14 mouse cellular contexts compared by ENCODE assay signal in the genomic region with DNA sequence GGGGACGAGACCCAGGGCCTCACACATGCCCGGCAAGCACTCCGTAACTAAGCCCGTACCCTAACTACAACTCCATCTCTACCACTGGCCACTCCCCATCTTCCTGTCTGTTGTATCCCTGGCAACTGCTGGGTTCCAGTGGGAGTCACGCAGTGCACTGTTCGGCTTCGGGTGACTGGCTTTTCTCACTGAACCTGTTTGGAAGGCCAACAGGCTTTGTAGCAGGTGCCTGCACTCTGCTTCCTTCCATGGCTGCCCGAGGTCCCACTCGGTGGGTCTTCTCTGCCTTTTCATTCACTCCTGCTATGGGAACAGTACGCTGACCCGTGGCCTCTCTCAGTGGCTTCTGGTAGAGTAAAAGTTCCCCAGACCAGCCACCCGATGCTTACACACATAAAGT. TPM values are rescaled to one million over a fixed set of nuclear protein-coding genes. Genes with fewer than 3 reads are reported as not detected.
DNase-seq lines count a peak whose midpoint lies in the region; ATAC-seq and TF ChIP-seq lines count a peak whose summit lies in the region.
"Had no signal": no experiment of that assay in that cellular context is flagged by ENCODE, and none has a peak within 500 bp of the region (broad histone marks: within the 10 kb centered on the region; RNA-seq: fewer than 3 reads in every experiment).

No protein-coding gene starts in this region.

- H3K4me1 ChIP-seq in megakaryocyte, embryonic 14.5 days = peaks cover 90% of the 10 kb centered on the region
- 0 out of 2 replicates have a peak, but pooled peaks cover 3% of the 10 kb centered on the region for H3K4me1 ChIP-seq in stomach, embryonic 16.5 days (ENCODE audit: control insufficient read depth, insufficient read depth, low read length)
- H3K4me1 ChIP-seq in forebrain, postnatal 0 days (ENCODE audit: insufficient read depth) = no peaks in the 10 kb centered on the region

- WGBS in stomach, embryonic 16.5 days = 39% methylated on average over 12 of the region's 12 CpGs
- 71% methylated on average over 12 of the region's 12 CpGs for WGBS in forebrain, postnatal 0 days

- no peak for TF ChIP-seq CTCF in forebrain, postnatal 0 days (IDR thresholded peaks at IDR 0.05; ENCODE audit: low read depth)

- peak overlapping the region; percentile 8; the same call in 1 of the 2 replicates for H3K9ac ChIP-seq in stomach, embryonic 16.5 days (ENCODE audit: low read length)
- H3K9ac ChIP-seq in forebrain, postnatal 0 days = no peak overlapping the region

- no peaks in the 10 kb centered on the region for H3K9me3 ChIP-seq in megakaryocyte, embryonic 14.5 days
- H3K9me3 ChIP-seq in stomach, embryonic 16.5 days (replicated peaks; ENCODE audit: control insufficient read depth, low read length) = no peaks in the 10 kb centered on the region
- no peaks in the 10 kb centered on the region for H3K9me3 ChIP-seq in forebrain, postnatal 0 days (ENCODE audit: low read length)

- H3K27me3 ChIP-seq in megakaryocyte, embryonic 14.5 days (replicated peaks) = peaks cover 5% of the 10 kb centered on the region
- H3K27me3 ChIP-seq in stomach, embryonic 16.5 days (ENCODE audit: control insufficient read depth, insufficient read depth, low read length) = no peaks in the 10 kb centered on the region
- no peaks in the 10 kb centered on the region for H3K27me3 ChIP-seq in forebrain, postnatal 0 days (ENCODE audit: insufficient read depth, low read length)

- ATAC-seq in megakaryocyte, adult 5-6 weeks (ENCODE audit: poor library complexity, severe bottlenecking) = no peak
- peak; percentile 45; the same call in 1 of the 2 replicates for ATAC-seq in stomach, embryonic 16.5 days (ENCODE audit: insufficient read depth, low FRiP score)
- no peak for ATAC-seq in forebrain, postnatal 0 days
- ATAC-seq: lung, postnatal 0 days had no signal

- DNase-seq in kidney, adult 11 months = peak; percentile 56
- peak; percentile 52 to 62 for DNase-seq in kidney, postnatal 36 days
- no peak for DNase-seq in layer of hippocampus, postnatal 10 days (ENCODE audit: low spot score in 2 of 2)
- DNase-seq in cerebellum, adult 9-11 months = no peak
- DNase-seq in forebrain, postnatal 0 days = no peak
- DNase-seq: cerebellum, adult 8-10 months; heart, postnatal 10 days; left cerebral cortex, postnatal 4 days; midbrain, embryonic 14.5 days; retina, postnatal 1 day had no signal

- peak overlapping the region; percentile 11 for H3K4me3 ChIP-seq in megakaryocyte, embryonic 14.5 days (replicated peaks)
- no peak overlapping the region; the same call in 1 of the 2 replicates for H3K4me3 ChIP-seq in stomach, embryonic 16.5 days (replicated peaks; ENCODE audit: low read length)
- no peak overlapping the region for H3K4me3 ChIP-seq in forebrain, postnatal 0 days (ENCODE audit: low read depth, low read length)

- no peaks in the 10 kb centered on the region for H3K36me3 ChIP-seq in megakaryocyte, embryonic 14.5 days (replicated peaks; ENCODE audit: low read length)
- no peaks in the 10 kb centered on the region for H3K36me3 ChIP-seq in stomach, embryonic 16.5 days (ENCODE audit: control insufficient read depth, insufficient read depth, low read length)
- H3K36me3 ChIP-seq in forebrain, postnatal 0 days (ENCODE audit: insufficient read depth) = no peaks in the 10 kb centered on the region

- peak overlapping the region; percentile 50 for H3K27ac ChIP-seq in stomach, embryonic 16.5 days (ENCODE audit: low read length)
- H3K27ac ChIP-seq in forebrain, postnatal 0 days (ENCODE audit: low read depth, low read length) = no peak overlapping the region

- no peak overlapping the region for H3K4me2 ChIP-seq in stomach, embryonic 16.5 days (ENCODE audit: low read depth, low read length)
- no peak overlapping the region for H3K4me2 ChIP-seq in forebrain, postnatal 0 days (ENCODE audit: low read depth)

RNA-seq across cellular contexts. Expression of a gene that starts 22.6 kb away (rescaled TPM):
- polyA plus RNA-seq in megakaryocyte, embryonic 14.5 days (2012; ENCODE audit: insufficient read depth, low replicate concordance) = 27.2 and 43.7 TPM in 2 replicates
- total RNA-seq in megakaryocyte, adult 5-6 weeks (2015) = 11.4 and 14.9 TPM in 2 replicates
- 12.2 and 13.2 TPM in 2 replicates for total RNA-seq in megakaryocyte, adult 5-6 weeks (2017)
- 12.8 and 18.3 TPM in 2 replicates for polyA plus RNA-seq in stomach, embryonic 16.5 days (2015; fragmentation: Nextera tagmentation; extraction: Ambion mirVana)
- total RNA-seq in layer of hippocampus, postnatal 10 days (2021) = 10 to 100 TPM; 18.0 to 19.8 TPM
- total RNA-seq in forebrain, postnatal 0 days (2014; rRNA removed) = 23.6 and 23.8 TPM in 2 replicates
- 32.7 and 36.2 TPM in 2 replicates for polyA plus RNA-seq in forebrain, postnatal 0 days (2015; fragmentation: Nextera tagmentation; extraction: Ambion mirVana)

RNA-seq across cellular contexts. Expression of a gene that starts 30.0 kb away (rescaled TPM):
- 3.7 and 4.2 TPM in 2 replicates for polyA plus RNA-seq in megakaryocyte, embryonic 14.5 days (2012; ENCODE audit: insufficient read depth, low replicate concordance)
- 20.0 and 27.1 TPM in 2 replicates for total RNA-seq in megakaryocyte, adult 5-6 weeks (2015)
- 35.9 and 36.0 TPM in 2 replicates for total RNA-seq in megakaryocyte, adult 5-6 weeks (2017)
- 20.4 and 20.5 TPM in 2 replicates for polyA plus RNA-seq in stomach, embryonic 16.5 days (2015; fragmentation: Nextera tagmentation; extraction: Ambion mirVana)
- total RNA-seq in layer of hippocampus, postnatal 10 days (2021) = 100 to 1,000 TPM in 1 of 2 experiments, 10 to 100 TPM in 1; 99.8 to 117 TPM
- total RNA-seq in forebrain, postnatal 0 days (2014; rRNA removed) = 84.7 and 105 TPM in 2 replicates
- polyA plus RNA-seq in forebrain, postnatal 0 days (2015; fragmentation: Nextera tagmentation; extraction: Ambion mirVana) = 23.3 and 27.4 TPM in 2 replicates

Comparison
In these comparisons a context has a peak if more than half of its experiments do, and no peak if none do; other contexts are left out.
1. DNase-seq: peak in kidney, adult 11 months (single experiment) and kidney, postnatal 36 days (2 of 2); none in layer of hippocampus, postnatal 10 days (0 of 2), cerebellum, adult 9-11 months (single experiment) and forebrain, postnatal 0 days (single experiment).